ENCODE assay signal across 8 mouse cellular contexts in genomic region chr2:30933917-30934450, GRCm38 (mm10). TPM values are rescaled to one million over a fixed set of nuclear protein-coding genes. Genes with fewer than 3 reads are reported as not detected.
A peak's percentile ranks its signal among the peaks of the same experiment; 100 is the strongest.
DNase-seq lines count a peak whose midpoint lies in the region; ATAC-seq and TF ChIP-seq lines count a peak whose summit lies in the region.

No protein-coding gene starts in this region.

- peak; percentile 66 for DNase-seq in A20 (ENCODE audit: low read depth, low spot score)
- DNase-seq in cerebellum, adult 11-12 months, result peak; percentile 67
- peak; percentile 64 to 79 for DNase-seq in frontal cortex, postnatal 14 days (ENCODE audit: low spot score in 2 of 2)
- peak; percentile 68 to 78 for DNase-seq in kidney, adult 8-10 months
- DNase-seq in liver, postnatal 0 days, result peak; percentile 75
- DNase-seq in retina, postnatal 7 days (ENCODE audit: low read depth, low spot score), result peak; percentile 71
- peak; percentile 66 for DNase-seq in urinary bladder, postnatal 25 days (ENCODE audit: low spot score)

- no peak for TF ChIP-seq EP300 in liver, postnatal 0 days (IDR thresholded peaks at IDR 0.05; ENCODE audit: low read depth)

- H3K4me2 ChIP-seq in liver, postnatal 0 days (ENCODE audit: low read depth, low read length), result no peak overlapping the region

- H3K4me1 ChIP-seq in E14TG2a.4 (replicated peaks; ENCODE audit: low read depth, low read length), result peaks cover 74% of the 10 kb centered on the region
- H3K4me1 ChIP-seq in liver, postnatal 0 days (ENCODE audit: insufficient read depth), result peaks cover 11% of the 10 kb centered on the region

- peak; percentile 34; the same call in 1 of the 2 replicates for ATAC-seq in liver, postnatal 0 days

- H3K36me3 ChIP-seq in E14TG2a.4 (ENCODE audit: insufficient read depth, low read length), result no peaks in the 10 kb centered on the region
- H3K36me3 ChIP-seq in liver, postnatal 0 days (replicated peaks; ENCODE audit: insufficient read depth, low read length), result no peaks in the 10 kb centered on the region

- H3K27me3 ChIP-seq in E14TG2a.4 (ENCODE audit: insufficient read depth, low read length), result no peaks in the 10 kb centered on the region
- no peaks in the 10 kb centered on the region for H3K27me3 ChIP-seq in liver, postnatal 0 days (ENCODE audit: insufficient read depth, low read length)

- no peak overlapping the region for H3K27ac ChIP-seq in liver, postnatal 0 days (ENCODE audit: low read depth)

- no peaks in the 10 kb centered on the region for H3K9me3 ChIP-seq in E14TG2a.4 (ENCODE audit: low read length)
- no peaks in the 10 kb centered on the region for H3K9me3 ChIP-seq in liver, postnatal 0 days (ENCODE audit: low read length)

- WGBS in liver, postnatal 0 days (ENCODE audit: insufficient replicate concordance), result 16% methylated on average over 7 of the region's 7 CpGs

- TF ChIP-seq CTCF in E14TG2a.4 (conservative IDR thresholded peaks at IDR 0.05; ENCODE audit: low read length), result peak; percentile 87
- peak; percentile 95 for TF ChIP-seq CTCF in liver, postnatal 0 days (IDR thresholded peaks at IDR 0.05; ENCODE audit: low read depth)

- no peak overlapping the region for H3K4me3 ChIP-seq in E14TG2a.4 (replicated peaks; ENCODE audit: low read length)
- H3K4me3 ChIP-seq in liver, postnatal 0 days (ENCODE audit: low read depth, low read length), result no peak overlapping the region

- H3K9ac ChIP-seq in liver, postnatal 0 days (replicated peaks), result no peak overlapping the region

RNA-seq across cellular contexts. Expression of gene Ptges, which starts 4.3 kb away (rescaled TPM):
- polyA plus RNA-seq in liver, postnatal 0 days (2015; fragmentation: Nextera tagmentation; extraction: Ambion mirVana), result 1.4 and 1.7 TPM in 2 replicates

RNA-seq across cellular contexts. Expression of gene Tor1b, which starts 18.8 kb away (rescaled TPM):
- polyA plus RNA-seq in liver, postnatal 0 days (2015; fragmentation: Nextera tagmentation; extraction: Ambion mirVana), result 29.2 and 31.1 TPM in 2 replicates

RNA-seq across cellular contexts. Expression of gene Tor1a, which starts 33.7 kb away (rescaled TPM):
- 82.9 and 95.5 TPM in 2 replicates for polyA plus RNA-seq in liver, postnatal 0 days (2015; fragmentation: Nextera tagmentation; extraction: Ambion mirVana)

RNA-seq across cellular contexts. Expression of gene BC005624, which starts 48.0 kb away (rescaled TPM):
- 18.9 and 19.6 TPM in 2 replicates for polyA plus RNA-seq in liver, postnatal 0 days (2015; fragmentation: Nextera tagmentation; extraction: Ambion mirVana)

RNA-seq across cellular contexts. Expression of gene Usp20, which starts 48.1 kb away (rescaled TPM):
- polyA plus RNA-seq in liver, postnatal 0 days (2015; fragmentation: Nextera tagmentation; extraction: Ambion mirVana), result 2.7 and 3.5 TPM in 2 replicates
